Mouse (Mus musculus) lung, embryonic 15.5 days (tissue): ENCODE results near the gene Emx2. TPM values are rescaled to one million over a fixed set of nuclear protein-coding genes. Genes with fewer than 3 reads are reported as not detected.

ENCODE experiments used
- ATAC-seq: fragments of 200-750 bp; cut with Nextera tagmentation; 2 replicates; pipeline ENCODE4 v1.8.0; 2017; ENCODE audit warnings: moderate number of reproducible peaks, borderline replicate concordance; ENCODE audit not compliant: low FRiP score, low TSS enrichment; ENCODE audit errors: extremely low read depth
- H3K27ac ChIP-seq: fragments of 300-500 bp; sonication (generic); 2 replicates; pipeline ENCODE4 v1.5.1; 2015; ENCODE audit warnings: moderate library complexity, mild to moderate bottlenecking, inconsistent platforms
- H3K27me3 ChIP-seq: fragments of 300-500 bp; sonication (generic); 2 replicates; pipeline ENCODE4 v1.6.1; 2015; ENCODE audit warnings: inconsistent platforms
- H3K36me3 ChIP-seq: fragments of 300-500 bp; sonication (generic); 2 replicates; pipeline ENCODE4 v1.6.1; 2015; ENCODE audit warnings: inconsistent platforms
- H3K4me1 ChIP-seq: fragments of 300-500 bp; sonication (generic); 2 replicates; pipeline ENCODE4 v1.6.1; 2015; ENCODE audit warnings: inconsistent platforms
- H3K4me2 ChIP-seq: fragments of 300-500 bp; sonication (generic); 2 replicates; pipeline ENCODE4 v1.6.1; 2015; ENCODE audit warnings: inconsistent platforms, mild to moderate bottlenecking, moderate library complexity
- H3K4me3 ChIP-seq: fragments of 300-500 bp; sonication (generic); 2 replicates; pipeline ENCODE4 v1.5.1; 2015; ENCODE audit warnings: mild to moderate bottlenecking, inconsistent platforms
- H3K9ac ChIP-seq: fragments of 300-500 bp; sonication (generic); 2 replicates; pipeline ENCODE4 v1.6.1; 2015; ENCODE audit warnings: inconsistent platforms
- H3K9me3 ChIP-seq: fragments of 300-500 bp; sonication (generic); 2 replicates; pipeline ENCODE4 v1.6.1; 2016; ENCODE audit warnings: inconsistent platforms
- WGBS: fragments of 180-500 bp; shearing (Covaris S2); methylation state at CpG from one replicate; pipeline ENCODE4 v1.1.7; 2015; 5-methylcytosine and 5-hydroxymethylcytosine counted together
- polyA plus RNA-seq: library from polyadenylated mRNA; unstranded; fragments of >200 nt; fragmentation: Nextera tagmentation; extraction: Ambion mirVana; gene quantifications from 2 replicates; pipeline ENCODE4 v1.2.1, GENCODE M21; 2015

The Emx2 gene
- polyA plus RNA-seq, 1 experiment from 2014 or later, result 0.15 TPM

DNA sequence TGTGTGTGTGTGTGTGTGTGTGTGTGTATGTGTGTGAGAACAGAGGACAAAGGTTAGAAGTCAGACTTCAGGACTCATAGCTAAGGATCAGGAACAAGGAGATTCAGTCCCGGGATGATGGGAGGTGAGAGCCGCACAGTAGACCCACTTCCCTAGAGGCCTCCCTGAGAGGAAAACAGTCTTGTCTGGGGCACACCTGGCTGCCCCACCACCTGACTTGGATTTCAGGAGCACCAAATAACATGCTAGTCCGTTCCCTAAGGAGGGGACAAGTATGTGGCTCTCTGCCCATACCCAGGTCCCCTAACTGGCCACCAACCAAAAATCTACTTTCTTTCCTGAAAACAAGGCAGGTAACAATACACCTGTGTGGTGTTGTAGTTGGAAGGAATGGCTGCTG is 22.4 kb downstream of the Emx2 start:
- Histone ChIP-seq H3K4me2 (no peak overlapping the region), H3K9me3 (no peaks in the 10 kb centered on the region), H3K27ac (no peak overlapping the region), H3K4me3 (no peak overlapping the region), H3K4me1 (no peaks in the 10 kb centered on the region), H3K9ac (no peak overlapping the region), H3K27me3 (no peaks in the 10 kb centered on the region; the same call in 1 of the 2 replicates), H3K36me3 (no peaks in the 10 kb centered on the region)
- 90% methylated on average over 3 of the region's 3 CpGs for WGBS
- no peak for ATAC-seq

DNA sequence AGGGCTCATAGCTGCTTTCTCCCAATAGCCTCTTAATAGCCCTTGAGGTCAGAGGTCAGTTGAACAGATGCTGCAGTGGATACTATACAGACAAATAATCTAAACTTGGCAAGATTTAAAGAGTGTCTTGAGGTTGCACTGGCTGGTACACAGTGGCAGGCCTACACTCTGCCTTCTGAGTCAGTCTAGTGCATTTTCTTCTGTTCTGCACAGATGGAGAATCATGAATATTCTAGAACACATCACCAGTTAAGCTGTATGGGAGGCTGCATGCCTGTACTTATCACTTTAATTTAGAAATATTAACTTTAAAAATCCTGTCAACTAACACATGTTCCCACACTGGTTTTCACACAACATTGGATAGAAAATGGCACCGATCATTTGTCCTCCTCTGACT is 34.1 kb downstream of the Emx2 start:
- ATAC-seq, result no peak
- Histone ChIP-seq H3K27ac (no peak overlapping the region), H3K9ac (no peak overlapping the region), H3K4me3 (no peak overlapping the region), H3K4me2 (no peak overlapping the region), H3K36me3 (no peaks in the 10 kb centered on the region), H3K27me3 (no peaks in the 10 kb centered on the region), H3K4me1 (no peaks in the 10 kb centered on the region), H3K9me3 (no peaks in the 10 kb centered on the region)
- WGBS, result 89% methylated on average over 1 of the region's 1 CpGs

DNA sequence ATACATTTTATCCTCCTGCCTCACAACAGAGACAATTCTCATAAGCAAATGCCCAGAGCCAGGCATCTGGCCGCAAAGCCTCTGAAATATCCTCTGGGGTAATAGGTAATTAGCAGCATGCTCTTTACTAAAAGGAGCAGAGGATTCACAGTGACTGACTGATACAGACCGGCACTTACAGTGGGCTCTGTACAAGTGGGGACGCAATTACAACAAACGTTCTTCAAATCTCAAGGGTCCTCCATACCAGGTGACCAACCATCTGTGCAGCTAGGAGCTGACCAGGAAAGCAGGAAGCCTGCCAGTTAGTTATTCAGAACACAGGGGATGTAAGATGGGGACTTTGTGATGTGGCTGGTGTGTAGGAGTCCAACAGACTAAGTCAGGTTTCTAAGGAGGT is 38.7 kb downstream of the Emx2 start:
- Histone ChIP-seq H3K4me3 (no peak overlapping the region), H3K9ac (no peak overlapping the region), H3K27me3 (no peaks in the 10 kb centered on the region), H3K27ac (no peak overlapping the region), H3K9me3 (no peaks in the 10 kb centered on the region), H3K4me2 (no peak overlapping the region), H3K36me3 (no peaks in the 10 kb centered on the region), H3K4me1 (no peaks in the 10 kb centered on the region)
- WGBS, result 65% methylated on average over 4 of the region's 4 CpGs
- no peak for ATAC-seq

DNA sequence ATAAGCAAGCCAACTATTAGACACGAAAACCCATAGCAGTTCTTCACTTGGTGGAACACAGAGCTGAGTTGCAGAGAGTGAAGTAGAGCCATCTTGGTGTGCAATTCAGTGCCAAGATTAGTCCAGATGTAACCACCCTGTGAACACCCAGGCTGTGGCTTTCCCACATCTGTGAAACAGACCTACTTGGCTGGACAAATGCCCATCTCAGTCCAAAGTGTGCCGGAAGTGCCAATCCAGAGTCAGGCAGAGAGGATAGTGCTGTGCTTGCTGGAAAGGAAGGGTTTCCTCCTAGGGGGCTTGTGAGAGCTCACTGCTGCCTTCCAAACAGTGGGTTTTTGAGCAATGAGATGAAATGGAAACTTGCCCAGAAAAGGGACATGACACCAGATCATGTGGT is 50.7 kb downstream of the Emx2 start:
- Histone ChIP-seq H3K4me2 (no peak overlapping the region), H3K36me3 (no peaks in the 10 kb centered on the region), H3K9ac (no peak overlapping the region), H3K27me3 (no peaks in the 10 kb centered on the region), H3K9me3 (no peaks in the 10 kb centered on the region), H3K4me1 (no peaks in the 10 kb centered on the region), H3K27ac (no peak overlapping the region), H3K4me3 (no peak overlapping the region)
- ATAC-seq, result no peak
- WGBS, result 82% methylated on average over 2 of the region's 2 CpGs

DNA sequence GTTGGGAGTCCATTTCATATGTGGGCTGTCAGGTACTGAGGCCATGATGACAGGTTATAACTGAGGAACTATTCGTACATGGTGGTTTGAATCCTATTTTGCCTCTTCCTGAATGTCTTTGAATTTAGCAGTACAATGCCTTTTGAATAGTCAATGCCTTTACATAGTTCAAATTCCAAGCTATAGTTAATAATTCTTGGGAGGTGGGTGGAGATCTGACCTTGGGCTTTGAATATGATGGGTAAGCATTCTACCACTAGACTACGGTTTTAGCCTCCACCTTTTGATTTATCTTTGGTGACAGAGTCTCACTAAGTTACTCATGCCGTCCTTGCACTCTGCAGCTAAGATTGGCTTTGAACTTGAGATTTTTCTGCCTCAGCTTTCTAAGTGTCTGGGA is 55.0 kb downstream of the Emx2 start:
- no peaks in the 10 kb centered on the region for H3K9me3 ChIP-seq
- no peaks in the 10 kb centered on the region for H3K4me1 ChIP-seq
- no peaks in the 10 kb centered on the region for H3K36me3 ChIP-seq
- H3K9ac ChIP-seq, result no peak overlapping the region
- WGBS, result 60% methylated on average over 3 of the region's 3 CpGs
- H3K4me3 ChIP-seq, result no peak overlapping the region
- no peaks in the 10 kb centered on the region for H3K27me3 ChIP-seq
- no peak for ATAC-seq
- no peak overlapping the region for H3K4me2 ChIP-seq
- no peak overlapping the region for H3K27ac ChIP-seq

Other genes starting within 250 kb of the Emx2 start
- not detected in 2 replicates for gene Kcnk18, start 239.2 kb upstream of the Emx2 start, polyA plus RNA-seq
- 5.5 and 6.0 TPM in 2 replicates for gene Slc18a2, start 197.5 kb upstream of the Emx2 start, polyA plus RNA-seq
- gene Rps12-ps3, start 136.1 kb upstream of the Emx2 start, polyA plus RNA-seq, result 18.4 TPM in 2 replicates
- 9.7 and 9.9 TPM in 2 replicates for gene Pdzd8, start 112.6 kb upstream of the Emx2 start, polyA plus RNA-seq